Mouse (Mus musculus) cerebellum, adult 2 months (tissue): ENCODE data around the gene Pdss2.

ENCODE experiments used
- CTCF ChIP-seq: fragments of 200-500 bp; IDR thresholded peaks from 2 replicates; pipeline ENCODE4 v1.5.1; 2011; ENCODE audit warnings: low read depth, mild to moderate bottlenecking, control low read depth, low read length, moderate library complexity, borderline replicate concordance; ENCODE audit not compliant: insufficient read depth
- POLR2A ChIP-seq: fragments of 200-500 bp; IDR thresholded peaks from 2 replicates; pipeline ENCODE4 v1.6.1; 2011; ENCODE audit warnings: low read length, control low read depth, borderline replicate concordance; ENCODE audit not compliant: insufficient read depth

GRCm38 (mm10) chr10:43276116-43276659 is 54.9 kb downstream of the Pdss2 start:
- TF ChIP-seq CTCF (no peak), POLR2A (no peak)
